Mouse (Mus musculus) embryonic facial prominence, embryonic 13.5 days (tissue): ENCODE results near the gene Parva. TPM values are rescaled to one million over a fixed set of nuclear protein-coding genes. Genes with fewer than 3 reads are reported as not detected.

Experiments
- ATAC-seq: fragments of 200-750 bp; cut with Nextera tagmentation; 2 replicates; pipeline ENCODE4 v1.8.0; 2017; ENCODE audit warnings: low read depth; ENCODE audit not compliant: insufficient number of reproducible peaks, insufficient read depth, low FRiP score, low TSS enrichment
- H3K27ac ChIP-seq: fragments of 300-500 bp; sonication (generic); 2 replicates; pipeline ENCODE4 v1.5.1; 2015; ENCODE audit warnings: moderate library complexity, mild to moderate bottlenecking, inconsistent platforms
- H3K27me3 ChIP-seq: fragments of 300-500 bp; sonication (generic); 2 replicates; pipeline ENCODE4 v1.6.1; 2015; ENCODE audit warnings: mild to moderate bottlenecking, inconsistent platforms
- H3K36me3 ChIP-seq: fragments of 300-500 bp; sonication (generic); 2 replicates; pipeline ENCODE4 v1.6.1; 2015; ENCODE audit warnings: mild to moderate bottlenecking, inconsistent platforms
- H3K4me1 ChIP-seq: fragments of 300-500 bp; sonication (generic); 2 replicates; pipeline ENCODE4 v1.6.1; 2015; ENCODE audit warnings: inconsistent platforms
- H3K4me2 ChIP-seq: fragments of 300-500 bp; sonication (generic); 2 replicates; pipeline ENCODE4 v1.6.1; 2015; ENCODE audit warnings: moderate library complexity, mild to moderate bottlenecking, inconsistent platforms
- H3K4me3 ChIP-seq: fragments of 300-500 bp; sonication (generic); 2 replicates; pipeline ENCODE4 v1.5.1; 2015; ENCODE audit warnings: mild to moderate bottlenecking, inconsistent platforms
- H3K9ac ChIP-seq: fragments of 300-500 bp; sonication (generic); 2 replicates; pipeline ENCODE4 v1.6.1; 2015; ENCODE audit warnings: mild to moderate bottlenecking, inconsistent platforms
- H3K9me3 ChIP-seq: fragments of 300-500 bp; sonication (generic); 2 replicates; pipeline ENCODE4 v1.6.1; 2016; ENCODE audit warnings: inconsistent platforms
- WGBS: fragments of 180-500 bp; shearing (Covaris S2); methylation state at CpG from one replicate; pipeline ENCODE4 v1.1.7; 2015; ENCODE audit warnings: mixed read lengths; 5-methylcytosine and 5-hydroxymethylcytosine counted together
- polyA plus RNA-seq: library from polyadenylated mRNA; unstranded; fragments of >200 nt; fragmentation: Nextera tagmentation; extraction: Ambion mirVana; gene quantifications from 2 replicates; pipeline ENCODE4 v1.2.1, GENCODE M21; 2015

The Parva gene
- polyA plus RNA-seq, 1 experiment from 2014 or later, result 89.1 TPM

DNA sequence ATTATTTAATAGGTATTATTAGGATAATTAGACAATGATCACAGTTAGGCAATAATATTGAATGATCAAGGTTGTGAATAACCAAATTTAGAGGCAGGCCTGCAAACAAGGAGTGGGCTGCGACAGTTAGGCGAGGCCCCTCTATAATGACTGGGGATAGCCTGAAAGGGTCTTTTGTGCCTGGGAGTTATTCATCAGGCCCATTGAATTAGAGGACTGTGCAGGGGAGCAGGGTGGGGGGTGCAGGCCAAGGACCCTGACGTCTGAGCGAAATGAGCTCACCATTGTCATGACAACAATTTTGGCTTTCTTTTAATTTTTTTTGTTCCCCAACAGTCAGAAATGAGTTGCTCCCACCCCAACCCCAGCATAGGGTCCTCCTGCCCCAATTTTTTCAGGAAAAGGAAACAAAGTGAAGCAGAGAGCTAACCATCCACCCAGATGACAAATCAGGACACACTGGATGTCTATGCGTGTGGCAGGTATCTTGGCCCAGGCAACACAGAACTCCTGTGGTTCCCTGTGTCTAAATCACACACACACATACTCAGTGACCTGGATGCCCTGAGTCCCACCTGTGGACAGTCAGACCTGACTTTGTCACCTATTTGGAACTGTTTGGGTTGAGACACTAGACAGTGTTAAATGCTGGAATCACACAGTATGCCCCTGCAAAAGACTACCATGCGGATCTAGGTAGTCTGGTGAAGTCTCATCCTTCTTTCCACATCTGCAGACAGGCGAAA is 27.7 kb upstream of the Parva start:
- no peaks in the 10 kb centered on the region for H3K36me3 ChIP-seq
- no peak for ATAC-seq
- H3K27me3 ChIP-seq, result no peaks in the 10 kb centered on the region
- H3K4me2 ChIP-seq, result no peak overlapping the region
- H3K9me3 ChIP-seq, result no peaks in the 10 kb centered on the region
- H3K27ac ChIP-seq, result no peak overlapping the region
- H3K4me3 ChIP-seq, result no peak overlapping the region
- 65% methylated on average over 7 of the region's 7 CpGs for WGBS
- H3K9ac ChIP-seq, result no peak overlapping the region
- H3K4me1 ChIP-seq, result peaks cover 12% of the 10 kb centered on the region

DNA sequence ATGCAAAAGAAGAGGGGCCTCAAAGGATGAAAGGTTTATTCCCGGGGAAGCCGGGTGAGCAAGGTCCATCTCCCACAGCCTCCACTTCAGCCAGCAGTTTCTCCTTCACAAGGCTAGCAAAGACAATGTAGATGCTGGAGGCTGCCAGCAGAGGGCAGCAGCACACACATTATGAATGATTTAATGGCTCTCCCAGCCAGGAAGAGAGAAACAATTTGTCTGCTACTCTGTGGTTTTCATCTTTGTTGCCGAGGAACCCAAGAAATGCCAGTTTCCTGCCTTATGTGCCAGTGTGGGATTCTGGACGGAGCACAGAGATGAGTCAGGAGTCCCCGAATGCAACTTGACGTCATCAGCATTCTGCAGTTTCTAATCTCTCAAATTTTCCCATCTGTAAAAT is 27.1 kb upstream of the Parva start:
- no peaks in the 10 kb centered on the region for H3K36me3 ChIP-seq
- H3K9ac ChIP-seq, result no peak overlapping the region
- no peaks in the 10 kb centered on the region for H3K9me3 ChIP-seq
- ATAC-seq, result no peak
- WGBS, result 42% methylated on average over 6 of the region's 6 CpGs
- no peak overlapping the region for H3K4me3 ChIP-seq
- no peak overlapping the region for H3K4me2 ChIP-seq
- no peak overlapping the region for H3K27ac ChIP-seq
- peaks cover 17% of the 10 kb centered on the region for H3K4me1 ChIP-seq
- H3K27me3 ChIP-seq, result no peaks in the 10 kb centered on the region

DNA sequence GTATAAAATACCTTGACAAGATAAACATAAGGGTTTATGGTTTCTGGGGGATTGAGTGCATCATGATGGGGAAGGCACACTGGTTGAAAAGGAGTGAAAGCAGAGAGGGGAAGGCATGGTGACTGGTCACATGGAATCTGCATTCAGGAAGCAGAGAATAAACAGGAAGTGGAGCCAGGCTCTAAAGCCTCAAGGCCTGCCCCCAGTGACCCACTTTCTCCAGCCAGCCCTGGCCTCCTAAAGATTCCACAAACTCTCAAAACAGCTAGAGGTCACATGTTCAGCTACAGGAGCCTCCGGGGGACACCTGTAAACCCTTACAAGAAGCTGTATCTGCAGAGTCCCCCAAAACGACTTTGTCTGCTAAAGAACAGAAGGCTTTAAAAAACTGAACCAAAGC is 22.2 kb upstream of the Parva start:
- no peak for ATAC-seq
- no peak overlapping the region for H3K9ac ChIP-seq
- WGBS, result 40% methylated on average over 2 of the region's 2 CpGs
- no peaks in the 10 kb centered on the region for H3K9me3 ChIP-seq
- H3K4me3 ChIP-seq, result no peak overlapping the region
- peaks cover 25% of the 10 kb centered on the region for H3K4me1 ChIP-seq
- no peak overlapping the region for H3K27ac ChIP-seq
- H3K36me3 ChIP-seq, result no peaks in the 10 kb centered on the region
- H3K4me2 ChIP-seq, result no peak overlapping the region
- no peaks in the 10 kb centered on the region for H3K27me3 ChIP-seq

DNA sequence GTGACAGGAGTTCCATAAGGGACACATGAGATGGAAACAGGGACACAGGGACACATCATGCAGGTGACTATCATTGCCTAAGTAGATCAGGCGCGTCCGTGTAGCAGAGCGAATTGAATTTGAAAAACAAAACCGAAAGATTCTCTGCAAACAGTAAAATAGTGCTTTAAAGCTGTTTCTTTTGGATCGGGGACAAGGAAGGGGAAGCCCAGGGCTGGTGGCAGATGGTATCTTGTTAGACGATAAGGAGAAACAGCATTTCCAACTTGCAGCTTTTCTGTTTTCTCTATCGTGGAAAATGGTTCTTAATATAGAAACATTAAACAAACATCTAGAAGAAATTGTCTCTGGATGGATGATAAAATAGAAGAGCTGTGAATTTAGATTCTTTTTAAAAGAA is 21.7 kb upstream of the Parva start:
- 62% methylated on average over 8 of the region's 8 CpGs for WGBS
- Histone ChIP-seq H3K27ac (no peak overlapping the region), H3K9ac (no peak overlapping the region), H3K4me2 (no peak overlapping the region), H3K9me3 (no peaks in the 10 kb centered on the region), H3K4me3 (no peak overlapping the region), H3K4me1 (peaks cover 22% of the 10 kb centered on the region), H3K27me3 (no peaks in the 10 kb centered on the region), H3K36me3 (no peaks in the 10 kb centered on the region)
- no peak for ATAC-seq

DNA sequence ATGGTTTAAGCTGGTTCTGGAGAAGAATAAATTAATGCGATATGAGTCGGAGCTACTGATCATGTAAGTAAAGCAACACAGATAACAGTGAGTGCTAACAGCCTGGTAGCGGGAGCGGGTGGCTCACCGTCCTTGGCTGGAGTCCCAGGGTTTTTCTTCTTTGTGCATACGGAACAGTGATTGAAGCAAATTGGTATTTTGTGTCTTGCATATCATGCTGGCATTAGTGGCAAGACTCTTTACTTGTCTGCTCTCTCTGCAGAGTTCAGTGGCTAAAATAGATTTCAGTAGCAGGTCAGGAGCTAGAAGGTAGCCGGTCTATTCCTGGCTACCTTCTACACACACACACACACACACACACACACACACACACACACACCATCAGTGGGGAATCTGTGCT is 19.7 kb upstream of the Parva start:
- Histone ChIP-seq H3K4me1 (peaks cover 25% of the 10 kb centered on the region), H3K27ac (no peak overlapping the region), H3K9ac (no peak overlapping the region), H3K27me3 (no peaks in the 10 kb centered on the region), H3K9me3 (no peaks in the 10 kb centered on the region), H3K4me2 (no peak overlapping the region), H3K4me3 (no peak overlapping the region), H3K36me3 (no peaks in the 10 kb centered on the region)
- no peak for ATAC-seq
- WGBS, result 61% methylated on average over 7 of the region's 7 CpGs

DNA sequence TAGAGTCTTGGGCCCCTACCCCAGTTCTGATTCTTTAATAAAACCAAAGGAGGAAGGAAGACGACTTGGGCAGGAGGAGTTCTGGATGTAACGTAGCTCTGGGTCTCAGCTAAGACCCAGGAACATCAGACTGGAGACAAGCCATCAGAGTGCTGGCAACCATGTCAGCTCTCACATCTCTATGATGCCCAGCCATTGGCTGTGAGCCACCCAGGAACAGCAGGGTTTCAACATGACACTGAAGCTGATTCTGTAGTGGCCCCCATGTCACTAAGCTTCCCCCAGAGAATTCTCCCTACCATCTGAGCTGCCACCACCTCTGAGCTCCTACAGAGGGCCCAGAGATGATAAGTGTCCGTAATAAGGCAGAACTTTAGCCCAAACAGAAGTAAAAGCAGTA is 17.3 kb upstream of the Parva start:
- WGBS, result 87% methylated on average over 3 of the region's 3 CpGs
- H3K9ac ChIP-seq, result no peak overlapping the region

DNA sequence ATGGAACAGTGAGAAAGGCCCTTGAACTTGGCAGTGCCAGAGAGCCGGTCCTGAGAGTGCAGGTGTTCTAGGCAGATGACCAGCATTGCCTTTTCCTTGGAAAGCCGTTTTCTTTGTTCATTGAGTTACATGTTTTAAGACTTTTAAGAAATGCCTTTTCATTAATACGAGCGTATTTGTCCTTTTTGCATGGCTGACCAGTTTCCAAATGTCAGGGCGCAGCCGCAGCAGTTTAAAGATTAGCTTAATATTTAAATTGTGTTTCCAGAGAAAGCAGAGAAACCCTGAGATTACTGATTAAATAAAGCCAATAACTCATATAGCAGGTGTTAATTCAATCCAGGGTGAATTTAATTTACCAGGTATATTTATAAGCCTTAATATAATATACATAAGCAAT is 14.0 kb upstream of the Parva start:
- no peak for ATAC-seq
- no peaks in the 10 kb centered on the region for H3K36me3 ChIP-seq
- H3K27ac ChIP-seq, result no peak overlapping the region
- no peak overlapping the region for H3K4me2 ChIP-seq
- H3K4me3 ChIP-seq, result no peak overlapping the region
- peaks cover 31% of the 10 kb centered on the region for H3K4me1 ChIP-seq
- WGBS, result 72% methylated on average over 6 of the region's 6 CpGs
- H3K9me3 ChIP-seq, result no peaks in the 10 kb centered on the region
- H3K27me3 ChIP-seq, result no peaks in the 10 kb centered on the region; the same call in 1 of the 2 replicates
- no peak overlapping the region for H3K9ac ChIP-seq

More for the DNA sequence above, 17.3 kb upstream of the Parva start:
- no peak for ATAC-seq
- H3K4me3 ChIP-seq, result no peak overlapping the region
- no peaks in the 10 kb centered on the region for H3K9me3 ChIP-seq
- H3K27me3 ChIP-seq, result no peaks in the 10 kb centered on the region
- no peaks in the 10 kb centered on the region for H3K36me3 ChIP-seq
- H3K4me2 ChIP-seq, result no peak overlapping the region
- H3K27ac ChIP-seq, result no peak overlapping the region
- peaks cover 21% of the 10 kb centered on the region for H3K4me1 ChIP-seq

DNA sequence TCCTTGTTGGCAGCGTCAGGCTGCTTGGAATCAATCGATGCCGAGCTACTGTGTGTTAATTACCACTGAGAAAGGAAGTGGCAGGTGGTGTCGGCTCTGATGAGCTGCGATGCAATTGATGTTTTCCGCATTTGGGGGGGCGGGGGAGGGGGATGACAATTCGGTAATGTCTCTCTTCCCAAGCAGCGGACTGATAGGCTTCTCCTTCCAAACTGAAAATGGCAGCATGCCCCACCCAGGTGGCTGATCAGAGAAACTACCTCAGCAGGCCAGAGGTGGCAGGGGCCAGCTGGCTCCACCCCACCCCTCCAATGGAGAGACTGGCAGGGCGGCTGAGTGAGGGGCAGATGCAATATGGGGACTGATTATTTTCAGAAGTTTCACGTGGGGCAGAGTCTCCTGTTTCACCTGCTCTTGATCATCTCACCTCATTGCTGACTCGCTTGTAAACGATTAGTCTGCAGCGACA is 11.2 kb upstream of the Parva start:
- no peaks in the 10 kb centered on the region; the same call in 1 of the 2 replicates for H3K27me3 ChIP-seq
- H3K9me3 ChIP-seq, result no peaks in the 10 kb centered on the region
- peak; percentile 38; the same call in 1 of the 2 replicates for ATAC-seq
- H3K4me1 ChIP-seq, result peaks cover 34% of the 10 kb centered on the region
- H3K4me3 ChIP-seq, result no peak overlapping the region
- 12% methylated on average over 14 of the region's 14 CpGs for WGBS
- H3K27ac ChIP-seq, result peak overlapping the region; percentile 74
- H3K9ac ChIP-seq, result no peak overlapping the region
- H3K36me3 ChIP-seq, result no peaks in the 10 kb centered on the region
- peak overlapping the region; percentile 40 for H3K4me2 ChIP-seq

DNA sequence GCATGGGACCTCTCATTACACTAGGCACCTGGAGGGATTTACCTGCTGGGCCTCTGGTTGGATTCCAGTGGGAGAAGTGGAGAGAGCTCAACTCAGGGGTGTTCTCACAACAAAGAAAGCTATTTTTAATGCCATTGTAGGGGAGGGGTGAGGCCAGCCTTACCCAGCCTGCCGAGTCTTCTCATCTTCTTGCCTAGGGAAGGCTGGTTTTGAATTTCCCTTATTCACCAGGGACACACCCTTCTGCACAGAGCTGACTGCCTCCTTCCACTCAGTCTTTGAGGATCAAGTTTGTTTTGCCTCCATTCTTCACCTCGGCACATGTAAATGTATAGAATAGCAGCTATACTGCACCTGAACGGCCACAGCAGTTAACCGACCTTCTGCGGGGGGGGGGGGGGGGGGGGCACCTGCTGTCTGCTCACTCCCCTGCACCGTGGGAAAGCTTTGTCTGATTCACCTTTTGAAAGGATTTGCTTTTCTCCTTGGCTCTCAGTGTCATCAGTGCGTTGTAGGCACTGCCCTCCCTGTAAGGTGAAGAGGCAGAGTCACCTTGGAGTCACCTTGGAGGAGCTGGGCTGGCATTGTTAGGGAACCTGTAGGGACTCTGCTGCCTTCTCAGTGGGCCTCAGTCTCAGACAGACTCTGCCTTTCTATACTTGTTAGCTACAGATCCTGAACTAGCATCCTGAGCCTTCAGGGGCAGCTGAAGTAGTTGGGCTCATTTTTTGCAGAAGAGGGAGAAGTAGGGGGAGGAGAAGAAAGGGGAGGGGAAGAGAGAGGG is 10.4 kb upstream of the Parva start:
- H3K27ac ChIP-seq, result peak overlapping the region; percentile 80

DNA sequence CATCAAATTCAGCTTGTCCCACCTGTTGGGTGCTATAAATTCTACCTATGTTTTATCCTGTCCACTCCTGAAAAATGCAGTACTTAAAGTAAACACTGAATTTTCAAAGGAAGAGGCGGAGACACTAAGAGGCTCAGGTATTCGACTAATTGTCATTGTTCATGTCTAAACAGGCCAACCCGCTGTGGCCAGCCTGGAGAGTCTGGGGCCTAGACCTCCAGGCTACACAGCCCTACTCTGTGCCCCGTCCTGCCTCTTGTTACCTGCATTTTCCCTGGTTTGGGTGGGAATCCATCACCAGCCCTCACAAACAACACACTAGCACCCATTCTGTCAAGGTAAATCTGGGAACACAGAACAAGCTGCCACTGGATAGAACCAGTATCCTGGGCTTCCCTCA is 9.7 kb upstream of the Parva start:
- ATAC-seq, result no peak
- peak overlapping the region; percentile 80 for H3K27ac ChIP-seq

More for the DNA sequence above, 10.4 kb upstream of the Parva start:
- H3K4me2 ChIP-seq, result peak overlapping the region; percentile 40
- H3K9me3 ChIP-seq, result no peaks in the 10 kb centered on the region
- no peaks in the 10 kb centered on the region; the same call in 1 of the 2 replicates for H3K27me3 ChIP-seq
- 3% methylated on average over 7 of the region's 7 CpGs for WGBS
- H3K36me3 ChIP-seq, result no peaks in the 10 kb centered on the region
- no peak overlapping the region for H3K4me3 ChIP-seq
- peaks cover 35% of the 10 kb centered on the region for H3K4me1 ChIP-seq
- H3K9ac ChIP-seq, result no peak overlapping the region; the same call in 1 of the 2 replicates
- peak; percentile 82 for ATAC-seq

DNA sequence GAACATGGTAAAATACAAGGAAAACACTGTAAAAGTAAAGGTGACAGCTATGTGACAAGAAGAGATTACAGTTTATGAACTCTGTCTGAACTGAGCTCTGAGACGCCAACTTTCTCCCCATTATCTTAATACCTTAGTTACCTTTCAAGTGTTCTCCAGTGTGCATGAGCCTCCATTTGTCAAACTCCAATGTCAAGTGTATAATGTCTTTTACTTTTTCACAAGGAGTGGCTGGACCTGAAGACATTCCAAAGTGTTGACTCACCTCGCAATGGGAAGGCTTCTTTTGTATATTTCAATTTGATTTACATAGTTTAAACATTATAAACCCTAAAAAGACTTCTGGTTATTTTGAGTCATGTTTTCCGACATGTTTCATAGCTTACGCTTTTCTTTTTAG is 3.9 kb upstream of the Parva start:
- ATAC-seq, result no peak
- H3K4me2 ChIP-seq, result no peak overlapping the region
- no peaks in the 10 kb centered on the region for H3K27me3 ChIP-seq
- H3K36me3 ChIP-seq, result no peaks in the 10 kb centered on the region
- H3K9ac ChIP-seq, result no peak overlapping the region
- no peak overlapping the region for H3K27ac ChIP-seq
- no peaks in the 10 kb centered on the region for H3K9me3 ChIP-seq
- peaks cover 28% of the 10 kb centered on the region for H3K4me1 ChIP-seq
- 79% methylated on average over 4 of the region's 4 CpGs for WGBS
- no peak overlapping the region for H3K4me3 ChIP-seq

More for the DNA sequence above, 9.7 kb upstream of the Parva start:
- WGBS, result 68% methylated on average over 4 of the region's 4 CpGs
- Histone ChIP-seq H3K4me1 (peaks cover 39% of the 10 kb centered on the region), H3K9me3 (no peaks in the 10 kb centered on the region), H3K4me3 (no peak overlapping the region), H3K9ac (no peak overlapping the region), H3K4me2 (no peak overlapping the region), H3K27me3 (no peaks in the 10 kb centered on the region; the same call in 1 of the 2 replicates), H3K36me3 (no peaks in the 10 kb centered on the region)

DNA sequence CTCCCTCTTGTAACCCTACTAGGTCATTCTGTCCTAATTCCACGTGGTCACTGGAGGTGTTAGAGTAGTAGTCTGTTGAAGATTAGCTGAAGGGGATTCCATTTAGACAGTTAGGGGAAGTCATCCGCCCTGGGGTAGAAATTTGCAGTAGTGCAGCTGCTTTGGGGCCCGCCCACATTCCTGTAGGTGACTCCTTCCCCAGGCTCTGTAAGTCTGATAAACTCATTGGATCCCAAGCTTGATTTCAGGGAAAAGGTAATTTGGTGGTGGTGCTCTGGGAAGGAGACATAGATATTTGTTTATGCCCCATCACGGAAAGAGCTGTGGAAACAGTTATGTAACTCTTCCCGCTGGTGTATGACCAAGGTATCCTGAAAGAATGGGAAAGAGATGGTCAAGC is 494 bp upstream of the Parva start:
- peak overlapping the region; percentile 78 for H3K4me3 ChIP-seq
- H3K9me3 ChIP-seq, result peaks cover 3% of the 10 kb centered on the region; the same call in 1 of the 2 replicates
- no peaks in the 10 kb centered on the region for H3K36me3 ChIP-seq
- H3K4me1 ChIP-seq, result peaks cover 33% of the 10 kb centered on the region
- H3K4me2 ChIP-seq, result peak overlapping the region; percentile 79
- H3K27me3 ChIP-seq, result no peaks in the 10 kb centered on the region
- H3K27ac ChIP-seq, result peak overlapping the region; percentile 99
- WGBS, result 37% methylated on average over 5 of the region's 5 CpGs
- ATAC-seq, result no peak
- H3K9ac ChIP-seq, result no peak overlapping the region
